Mouse (Mus musculus) olfactory bulb, adult 2 months (tissue): ENCODE results near the gene Vmac.

Experiments used
- CTCF ChIP-seq: fragments of 200-500 bp; IDR thresholded peaks from 2 replicates; pipeline ENCODE4 v1.5.1; 2012; ENCODE audit warnings: low read depth, mild to moderate bottlenecking, low read length, moderate library complexity; ENCODE audit not compliant: insufficient read depth
- POLR2A ChIP-seq: fragments of 200-500 bp; IDR thresholded peaks from 2 replicates; pipeline ENCODE4 v1.6.1; 2012; ENCODE audit warnings: mild to moderate bottlenecking, low read depth, low read length, moderate library complexity; ENCODE audit not compliant: insufficient read depth

DNA sequence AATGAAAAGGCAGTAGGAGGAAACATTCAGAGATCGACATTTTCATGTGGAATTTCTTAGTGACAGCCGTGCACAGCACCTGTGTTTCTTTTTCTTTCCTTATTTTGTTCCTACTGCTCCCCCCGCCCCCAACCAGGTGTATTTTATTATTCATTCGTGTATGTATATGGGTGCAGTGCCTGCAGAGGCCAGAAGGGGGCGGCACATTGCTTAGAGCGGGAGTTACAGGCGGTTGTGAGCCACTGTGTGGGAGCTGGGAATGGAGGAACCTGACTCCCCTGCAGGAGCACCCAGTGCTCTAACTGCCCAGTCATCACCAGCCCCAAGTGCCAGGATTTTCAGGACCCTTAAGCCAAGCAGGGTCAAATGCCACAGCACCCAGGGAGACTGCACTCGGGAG, 18.7 kb upstream of the Vmac start:
- TF ChIP-seq POLR2A = no peak
- no peak for TF ChIP-seq CTCF
